Mouse (Mus musculus) 416B (cell line): ENCODE data around the gene Ddx55.

Experiments
- DNase-seq: peaks from one replicate; pipeline ENCODE4 v3.0.0; 2011; ENCODE audit warnings: low read depth

Ddx55 gene

GRCm38 (mm10) chr5:124552558-124553307 lies at the start of gene Ddx55:
Gene Ddx55 (plus strand): TSS chr5:124552864.
- peak; percentile 95 for DNase-seq

DNA sequence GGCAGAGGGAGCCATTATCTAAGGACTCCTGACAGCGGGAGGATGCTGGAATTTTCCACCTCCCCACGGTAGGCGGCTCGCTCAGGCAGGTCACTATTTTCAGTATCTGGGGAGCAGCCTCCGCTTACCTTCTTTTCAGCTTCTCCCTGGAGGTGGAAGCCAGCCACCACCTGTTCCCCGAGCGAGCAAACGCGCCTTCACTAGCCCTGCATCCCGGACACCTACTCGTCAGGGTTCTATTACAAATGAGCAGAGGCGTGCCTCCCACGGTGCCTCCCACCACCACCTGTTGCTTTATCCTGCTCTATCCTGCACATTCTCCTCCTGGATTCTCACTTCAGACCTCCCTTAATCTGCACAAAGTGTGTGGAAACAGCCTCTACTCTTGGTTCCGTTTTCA lies 48.9 kb upstream of the Ddx55 start:
- DNase-seq: no peak

DNA sequence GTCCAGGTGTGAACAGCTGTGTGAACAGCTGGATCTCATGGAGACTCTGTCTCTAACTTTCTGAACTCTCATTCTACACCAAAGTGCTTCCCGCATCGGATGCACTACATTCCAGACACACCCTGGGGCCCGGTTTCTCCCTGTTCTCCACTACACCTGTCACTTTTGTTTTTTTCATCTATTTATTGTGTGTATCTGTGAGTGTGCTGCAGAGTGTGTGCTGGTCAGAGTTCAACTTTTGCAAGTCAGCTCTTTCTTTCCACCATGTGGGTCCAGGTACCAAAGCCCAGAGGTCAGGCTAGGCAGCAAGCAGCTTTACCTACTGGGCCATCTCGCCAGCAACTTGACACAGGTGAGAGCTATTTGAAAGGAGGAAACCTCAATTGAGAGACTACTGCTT lies 47.4 kb upstream of the Ddx55 start:
- no peak for DNase-seq

DNA sequence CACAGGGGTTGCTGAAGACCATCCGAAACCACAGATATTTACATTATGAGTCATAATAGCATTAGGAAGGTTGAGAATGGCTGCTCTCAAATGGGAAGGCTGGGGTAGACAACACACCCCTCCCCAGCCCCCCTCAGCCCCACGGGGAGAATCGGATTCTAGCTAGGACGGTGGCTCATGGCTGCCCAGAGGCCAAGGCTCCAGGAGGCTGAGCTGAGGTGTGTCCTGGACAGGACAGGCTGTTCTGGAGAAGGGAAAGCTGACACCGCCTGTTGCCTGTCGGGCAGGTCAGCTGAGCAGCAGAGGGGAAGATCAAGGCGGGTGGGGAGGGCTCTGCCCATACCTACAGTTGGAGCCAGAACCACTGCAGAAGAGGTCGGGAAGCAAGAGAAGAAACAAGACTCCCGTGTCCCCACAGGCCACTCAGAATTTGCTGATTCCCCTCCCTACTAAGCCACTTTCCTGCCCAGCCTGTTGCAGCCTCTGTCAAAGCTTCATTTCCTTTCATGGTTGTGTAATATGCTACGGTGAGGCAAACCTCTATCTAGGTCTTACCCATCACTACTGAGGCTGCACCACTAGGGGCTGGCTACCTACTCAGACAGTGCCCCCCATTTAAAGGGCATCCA lies 45.8 kb upstream of the Ddx55 start:
- DNase-seq: peak; percentile 84

DNA sequence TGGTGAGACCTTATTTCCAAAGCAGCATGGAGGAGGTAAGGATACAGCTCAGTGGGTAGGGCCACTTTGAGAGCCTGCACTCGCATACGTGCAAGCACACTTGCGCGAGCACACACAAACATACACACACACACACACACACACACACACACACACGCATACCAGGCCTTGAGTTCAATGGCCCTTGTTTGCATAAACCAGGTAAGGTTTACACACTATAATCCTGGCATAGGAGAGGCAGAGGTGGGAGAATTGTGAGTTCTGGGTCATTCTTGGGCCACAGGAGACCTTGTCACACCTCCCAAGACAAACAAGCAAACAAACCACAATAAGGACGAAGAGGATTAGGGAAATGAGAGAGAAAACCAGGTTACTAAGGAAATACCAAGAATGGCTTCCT lies 43.5 kb upstream of the Ddx55 start:
- DNase-seq: no peak

DNA sequence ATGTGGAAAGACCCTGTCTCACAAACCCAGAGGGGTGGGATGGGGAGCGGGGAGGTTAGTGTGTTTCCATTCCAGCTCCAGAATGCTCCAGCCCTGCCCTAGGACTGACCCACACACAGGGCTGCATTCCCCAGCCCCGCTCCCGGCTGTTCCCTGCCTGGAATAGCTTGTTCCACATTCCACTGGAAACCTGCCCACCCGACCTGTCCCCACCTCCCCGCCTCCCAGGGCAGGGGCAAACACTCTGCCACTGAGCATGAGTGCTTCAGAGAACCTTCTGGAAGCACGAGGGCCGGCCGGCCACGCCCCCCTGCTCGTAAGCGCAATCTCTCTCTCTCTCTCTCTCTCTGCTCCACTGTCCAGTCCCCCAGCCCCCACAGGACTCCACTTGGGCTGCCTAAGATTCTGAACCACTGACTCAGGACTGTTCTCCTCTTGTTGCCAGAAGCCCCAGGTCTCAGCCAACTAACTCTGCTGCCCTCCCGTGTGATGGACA lies 42.9 kb upstream of the Ddx55 start:
- no peak for DNase-seq

DNA sequence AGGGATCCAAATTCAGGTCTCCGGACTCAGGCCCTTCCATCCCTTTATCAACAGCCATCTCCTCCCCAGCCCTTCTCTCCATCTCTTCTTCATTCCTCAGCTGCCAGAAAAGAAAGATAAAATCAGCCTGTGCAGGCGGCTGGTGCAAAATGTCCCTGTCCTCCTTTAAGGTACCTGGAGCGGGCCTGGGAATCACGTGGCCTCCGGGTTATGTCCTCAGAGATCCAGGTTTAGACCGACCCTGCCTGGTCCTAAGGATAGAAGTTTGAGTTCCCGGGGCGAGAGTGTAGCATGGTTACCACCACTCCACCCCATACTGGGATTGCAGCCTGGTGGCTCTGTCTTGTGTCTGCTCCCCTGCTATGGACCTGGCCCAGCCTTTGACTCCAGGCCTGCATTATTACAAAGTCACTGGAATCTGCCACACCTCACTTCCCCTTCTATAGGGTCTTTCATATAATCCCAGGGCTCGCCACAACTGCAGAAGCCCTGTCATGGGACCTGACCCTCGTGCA lies 42.1 kb upstream of the Ddx55 start:
- DNase-seq: no peak

- peak; percentile 34 for DNase-seq
Measured at GRCm38 (mm10) chr5:124515789-124516188, 36.9 kb upstream of the Ddx55 start.

DNA sequence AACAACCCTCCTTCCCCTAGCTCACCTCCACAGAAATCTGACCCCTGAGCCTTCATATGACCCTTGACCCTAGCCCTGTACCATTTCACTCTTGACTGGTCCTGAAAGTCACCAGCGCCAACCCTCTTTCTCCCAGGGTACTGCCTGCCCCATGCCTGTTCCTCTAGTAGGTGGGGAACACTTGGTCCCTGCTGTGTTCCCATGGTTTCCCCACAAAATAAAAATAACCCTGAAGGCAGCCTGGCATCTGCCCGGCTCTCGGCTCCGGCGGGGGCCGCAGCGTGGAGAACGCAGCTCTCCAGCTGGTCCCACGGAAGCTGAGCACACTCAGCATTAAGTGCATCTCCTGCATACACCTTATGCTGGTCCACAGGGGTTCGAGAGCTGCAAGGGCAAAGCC lies 34.0 kb upstream of the Ddx55 start:
- DNase-seq: no peak

DNA sequence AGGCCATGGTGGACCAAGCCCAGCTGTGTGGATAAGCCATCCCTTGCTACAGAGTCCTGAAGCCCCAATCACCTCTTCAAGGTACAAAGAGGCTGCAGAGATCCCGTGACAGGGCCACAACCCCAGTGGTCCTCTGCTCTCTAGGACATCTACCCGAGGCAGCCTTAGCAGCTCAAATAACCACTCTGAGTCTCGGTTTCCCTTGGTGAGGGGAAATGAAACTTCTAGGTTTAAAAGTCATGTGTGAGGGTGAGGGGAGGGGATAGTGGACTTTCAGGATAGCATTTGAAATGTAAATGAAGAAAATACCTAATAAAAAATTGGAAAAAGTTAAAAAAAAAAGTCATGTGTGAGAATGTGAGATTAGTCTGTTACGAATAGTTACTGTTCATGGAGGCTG lies 31.1 kb upstream of the Ddx55 start:
- no peak for DNase-seq

DNA sequence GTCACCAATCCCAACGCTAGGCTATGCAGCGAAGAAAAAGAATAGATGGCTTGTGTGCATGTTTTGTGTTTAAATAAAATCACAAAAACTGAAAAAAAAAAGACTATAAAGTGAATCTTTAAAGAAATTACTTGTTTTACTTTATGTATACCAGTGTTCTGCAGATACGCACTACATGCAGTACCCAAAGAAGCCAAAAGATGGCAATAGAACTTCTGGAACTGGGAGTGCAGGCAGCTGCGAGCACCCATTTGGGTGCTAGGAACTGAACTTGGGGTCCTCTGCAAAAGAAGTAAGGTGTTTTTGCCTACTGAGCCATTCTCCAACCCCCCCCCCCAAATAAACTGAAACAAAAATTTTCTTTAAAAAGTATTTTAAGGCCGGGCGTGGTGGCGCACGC lies 29.6 kb upstream of the Ddx55 start:
- peak; percentile 55 for DNase-seq

GRCm38 (mm10) chr5:124524943-124525342 lies 27.7 kb upstream of the Ddx55 start:
- DNase-seq: peak; percentile 78

- DNase-seq: no peak
Measured at GRCm38 (mm10) chr5:124528351-124528750, 24.3 kb upstream of the Ddx55 start.

GRCm38 (mm10) chr5:124528791-124529190 lies 23.9 kb upstream of the Ddx55 start:
- no peak for DNase-seq

DNA sequence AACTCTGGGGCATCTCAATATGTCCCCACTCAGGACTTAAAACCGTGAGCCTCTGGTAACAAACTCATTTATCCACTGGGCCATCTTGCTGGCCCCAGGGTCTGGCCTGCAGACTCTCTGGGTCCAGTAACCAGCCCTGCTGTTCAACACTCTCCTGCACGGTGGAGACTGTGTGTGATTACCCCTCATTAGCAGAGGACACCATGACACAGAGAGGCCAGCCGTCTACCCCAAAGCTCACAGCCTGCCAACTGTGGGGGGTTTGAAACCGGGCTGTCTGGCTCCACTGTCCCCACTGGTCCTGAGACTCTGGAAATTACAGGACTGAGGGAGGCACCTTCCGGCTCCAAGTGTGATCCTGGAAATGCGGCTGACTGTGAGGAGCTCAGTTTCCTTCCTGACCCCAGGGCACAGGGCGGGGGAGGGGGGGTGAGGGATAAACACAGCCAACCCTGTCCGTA lies 23.4 kb upstream of the Ddx55 start:
- no peak for DNase-seq

- DNase-seq: peak; percentile 49
Measured at GRCm38 (mm10) chr5:124529697-124530096, 23.0 kb upstream of the Ddx55 start.

GRCm38 (mm10) chr5:124530655-124531582 lies 21.7 kb upstream of the Ddx55 start, which contains the start of gene Rilpl1:
Gene Rilpl1 (minus strand): TSS chr5:124531391.
- peak; percentile 41 for DNase-seq

GRCm38 (mm10) chr5:124531583-124531930 lies 21.1 kb upstream of the Ddx55 start:
- DNase-seq: no peak

DNA sequence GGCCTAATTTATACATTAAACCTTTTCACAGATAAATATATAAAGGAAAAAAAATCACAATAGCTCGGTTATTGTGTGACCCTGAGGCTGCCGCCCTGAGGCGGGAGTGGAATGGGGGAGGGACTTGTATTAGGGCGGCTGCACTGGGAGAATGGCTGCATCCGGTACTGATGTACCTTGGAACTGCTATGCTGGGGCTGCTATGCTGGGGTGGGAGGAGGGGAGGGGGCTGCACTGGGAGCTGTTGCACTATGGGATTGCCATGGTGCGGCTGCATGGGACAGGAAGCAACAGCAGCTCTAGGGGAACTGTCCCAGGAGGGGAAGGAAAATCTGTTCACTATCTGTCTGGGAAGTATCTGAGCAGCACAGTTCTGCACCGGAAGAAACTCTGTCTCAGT lies 20.2 kb upstream of the Ddx55 start:
- DNase-seq: no peak

- no peak for DNase-seq
Measured at GRCm38 (mm10) chr5:124535016-124535415, 17.6 kb upstream of the Ddx55 start.

DNA sequence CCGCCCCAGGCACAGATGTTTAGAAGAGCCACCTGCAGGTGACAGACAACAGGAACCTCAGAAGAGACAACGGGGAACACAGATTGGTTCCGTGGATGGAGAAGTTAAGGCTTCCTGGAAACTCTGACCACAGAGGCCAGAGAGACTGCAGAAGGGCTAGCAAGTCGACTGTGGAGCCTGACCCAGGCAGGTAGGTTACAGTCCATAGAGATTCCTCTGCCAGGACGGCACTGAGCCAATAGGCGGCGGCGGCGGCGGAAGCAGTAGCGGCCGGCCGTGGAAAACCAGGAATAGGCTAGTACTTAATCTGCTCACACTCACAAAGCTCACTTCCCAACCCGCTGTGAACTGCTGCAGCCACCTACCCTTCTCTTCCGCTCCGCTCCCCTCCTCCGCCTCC lies 15.9 kb upstream of the Ddx55 start:
- no peak for DNase-seq
